Mouse (Mus musculus) small intestine, adult 2 months (tissue): ENCODE data around the gene Mief2. TPM values are rescaled to one million over a fixed set of nuclear protein-coding genes. Genes with fewer than 3 reads are reported as not detected.

ENCODE experiments used
- H3K27ac ChIP-seq: fragments of 200-500 bp; 2 replicates; pipeline ENCODE4 v1.5.1; 2012; ENCODE audit warnings: low read depth, low read length, control low read depth, inconsistent platforms; ENCODE audit not compliant: insufficient read depth
- H3K27me3 ChIP-seq: fragments of 200-500 bp; 2 replicates; pipeline ENCODE4 v1.6.1; 2012; ENCODE audit warnings: mild to moderate bottlenecking, moderate library complexity, low read length, inconsistent platforms; ENCODE audit not compliant: control insufficient read depth, insufficient read depth
- H3K36me3 ChIP-seq: fragments of 200-500 bp; 2 replicates; pipeline ENCODE4 v1.6.1; 2012; ENCODE audit warnings: mild to moderate bottlenecking, low read length, control low read depth, inconsistent platforms; ENCODE audit not compliant: control insufficient read depth, insufficient read depth
- H3K4me1 ChIP-seq: fragments of 200-500 bp; 2 replicates; pipeline ENCODE4 v1.6.1; 2012; ENCODE audit warnings: low read length, inconsistent platforms, mixed read lengths; ENCODE audit not compliant: control insufficient read depth, insufficient read depth, insufficient read length
- H3K4me3 ChIP-seq: fragments of 200-500 bp; 2 replicates; pipeline ENCODE4 v1.5.1; 2012; ENCODE audit warnings: low read depth, mild to moderate bottlenecking, control low read depth, inconsistent platforms, low read length, moderate library complexity
- CTCF ChIP-seq: fragments of 200-500 bp; IDR thresholded peaks from 2 replicates; pipeline ENCODE4 v1.5.1; 2012; ENCODE audit warnings: low read depth, mild to moderate bottlenecking, control low read depth, inconsistent platforms, low read length, moderate library complexity, mixed read lengths; ENCODE audit not compliant: insufficient replicate concordance, insufficient read length; ENCODE audit errors: extremely low read depth
- POLR2A ChIP-seq: fragments of 200-500 bp; IDR thresholded peaks from 2 replicates; pipeline ENCODE4 v1.6.1; 2012; ENCODE audit warnings: low read depth, mild to moderate bottlenecking, control low read depth, inconsistent platforms, low read length, moderate library complexity
- WGBS: fragments of 180-500 bp; shearing (Covaris S2); methylation state at CpG from one replicate; pipeline ENCODE4 v1.1.7; 2018; 5-methylcytosine and 5-hydroxymethylcytosine counted together
- polyA plus RNA-seq: library from polyadenylated mRNA; depleted of rRNA; stranded (reverse); fragments of >200 nt; gene quantifications from 2 replicates; pipeline ENCODE4 v1.2.3, GENCODE M21; 2012

The Mief2 gene
- polyA plus RNA-seq, 1 experiment, result 9.3 TPM

DNA sequence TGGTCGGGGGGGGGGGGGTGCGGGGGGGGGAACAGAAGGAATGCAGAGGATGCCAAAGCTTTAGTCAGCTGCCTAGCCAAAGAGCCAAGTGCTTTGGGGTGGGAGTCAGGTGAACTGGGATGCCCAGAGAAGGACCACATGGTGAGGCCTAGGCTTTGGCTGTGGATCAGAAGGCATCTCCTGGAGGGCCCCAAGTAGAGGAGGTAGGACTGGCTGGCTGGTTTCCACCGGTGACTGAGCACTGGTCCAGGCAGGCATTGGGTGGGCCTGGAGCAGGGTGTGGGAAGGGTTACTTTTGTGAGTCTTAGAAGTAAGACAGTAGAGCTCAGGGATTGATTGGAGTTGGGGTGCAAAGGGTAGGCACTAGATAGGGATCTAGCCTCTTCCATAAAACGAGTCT, 26.6 kb upstream of the Mief2 start:
- Histone ChIP-seq H3K36me3 (peaks cover 9% of the 10 kb centered on the region; the same call in 1 of the 2 replicates), H3K27ac (no peak overlapping the region), H3K4me3 (no peak overlapping the region), H3K4me1 (peaks cover 2% of the 10 kb centered on the region), H3K27me3 (no peaks in the 10 kb centered on the region)
- WGBS, result 63% methylated on average over 3 of the region's 4 CpGs
- TF ChIP-seq CTCF, result no peak

DNA sequence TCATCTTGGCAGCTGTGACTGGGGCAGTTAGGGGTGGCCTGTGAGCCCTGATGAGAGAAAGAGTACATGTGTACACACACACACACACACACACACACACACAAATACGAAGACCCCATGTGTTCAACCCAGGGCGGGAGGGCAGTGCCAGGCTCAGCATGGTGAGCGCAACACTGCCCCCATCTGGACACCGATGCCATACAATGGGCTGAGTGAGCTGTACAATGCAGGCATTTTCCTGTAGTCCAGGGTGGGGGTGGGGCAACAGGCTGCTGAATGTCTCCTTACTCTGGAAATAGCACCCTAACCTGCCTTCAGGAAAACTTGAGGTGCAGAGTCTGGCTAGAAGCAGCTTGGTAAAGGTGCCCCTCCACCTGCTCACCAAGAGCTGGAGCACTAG, 25.1 kb upstream of the Mief2 start:
- peaks cover 14% of the 10 kb centered on the region; the same call in 1 of the 2 replicates for H3K36me3 ChIP-seq
- no peak overlapping the region for H3K4me3 ChIP-seq
- TF ChIP-seq CTCF (peak; percentile 54; the same call in 1 of the 2 replicates), POLR2A (no peak)
- no peak overlapping the region for H3K27ac ChIP-seq
- H3K4me1 ChIP-seq, result peaks cover 14% of the 10 kb centered on the region
- 45% methylated on average over 4 of the region's 4 CpGs for WGBS
- H3K27me3 ChIP-seq, result no peaks in the 10 kb centered on the region

DNA sequence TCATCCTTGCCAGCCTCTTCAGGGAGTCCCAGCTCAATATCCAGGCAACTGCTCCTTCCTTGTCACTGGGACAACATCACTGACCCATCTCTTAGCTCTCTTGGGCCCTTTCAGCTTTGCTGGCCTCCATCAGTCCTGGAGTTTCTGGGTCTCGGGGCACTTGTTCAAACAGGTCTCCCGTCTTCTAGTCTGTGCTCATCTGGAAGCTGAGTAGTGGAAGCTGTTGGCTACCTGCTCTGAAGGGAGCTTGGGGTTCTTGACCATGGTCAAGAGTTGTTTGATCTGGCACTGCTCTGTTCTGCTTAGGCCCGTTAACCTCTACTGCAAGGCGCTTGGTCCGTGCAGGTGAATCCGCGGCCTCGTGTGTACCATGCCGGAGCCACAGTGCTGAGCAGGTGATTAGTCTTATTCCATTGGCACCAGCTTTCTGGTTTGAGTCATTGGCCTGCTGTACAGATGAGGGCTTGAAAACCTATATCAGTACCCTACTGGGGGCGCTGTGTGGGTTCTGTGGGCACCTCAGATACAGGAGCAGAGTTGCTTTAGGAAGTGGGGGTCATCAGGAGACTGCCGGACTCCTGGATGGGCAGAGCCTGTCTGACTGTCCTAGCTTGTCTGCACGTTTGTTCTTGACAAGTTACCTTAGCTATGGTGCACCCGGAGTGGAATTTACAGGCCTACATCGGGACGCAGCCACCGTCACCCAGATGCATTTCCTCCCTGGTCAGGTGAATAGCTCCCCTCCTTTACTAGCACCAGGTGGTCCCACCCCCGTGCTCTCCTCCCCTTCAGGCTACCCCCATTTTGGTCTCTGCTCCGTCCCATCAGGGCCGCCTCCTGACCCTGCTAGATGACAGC, 23.9 kb upstream of the Mief2 start:
- peaks cover 20% of the 10 kb centered on the region; the same call in 1 of the 2 replicates for H3K36me3 ChIP-seq
- no peak overlapping the region for H3K4me3 ChIP-seq
- H3K4me1 ChIP-seq, result peaks cover 12% of the 10 kb centered on the region
- no peak overlapping the region for H3K27ac ChIP-seq
- 95% methylated on average over 19 of the region's 19 CpGs for WGBS
- no peaks in the 10 kb centered on the region for H3K27me3 ChIP-seq
- no peak for TF ChIP-seq CTCF
- TF ChIP-seq POLR2A, result no peak

DNA sequence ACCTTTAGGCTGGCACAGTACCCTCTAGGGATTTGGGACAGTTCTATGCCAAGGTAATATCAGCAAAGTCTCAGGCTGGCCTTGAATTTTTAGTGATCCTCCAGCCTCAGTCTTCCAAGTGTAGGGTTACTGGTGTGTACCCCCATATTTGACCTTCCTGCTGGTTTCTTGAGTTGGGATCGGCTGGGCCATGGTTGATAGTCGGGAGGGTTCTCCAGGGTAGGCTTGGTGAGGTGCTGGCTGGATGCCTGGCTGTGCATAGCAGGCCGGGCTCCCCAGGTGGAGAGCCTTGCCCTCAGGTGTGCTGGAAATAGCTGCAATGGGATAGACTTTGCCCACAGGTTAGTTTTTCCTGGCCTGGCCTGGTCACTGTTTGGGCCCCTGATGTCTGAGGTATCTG, 22.9 kb upstream of the Mief2 start:
- Histone ChIP-seq H3K27ac (no peak overlapping the region), H3K27me3 (no peaks in the 10 kb centered on the region), H3K36me3 (peaks cover 29% of the 10 kb centered on the region; the same call in 1 of the 2 replicates), H3K4me3 (no peak overlapping the region), H3K4me1 (peaks cover 12% of the 10 kb centered on the region)
- TF ChIP-seq POLR2A (no peak), CTCF (no peak)
- WGBS, result 81% methylated on average over 3 of the region's 3 CpGs

DNA sequence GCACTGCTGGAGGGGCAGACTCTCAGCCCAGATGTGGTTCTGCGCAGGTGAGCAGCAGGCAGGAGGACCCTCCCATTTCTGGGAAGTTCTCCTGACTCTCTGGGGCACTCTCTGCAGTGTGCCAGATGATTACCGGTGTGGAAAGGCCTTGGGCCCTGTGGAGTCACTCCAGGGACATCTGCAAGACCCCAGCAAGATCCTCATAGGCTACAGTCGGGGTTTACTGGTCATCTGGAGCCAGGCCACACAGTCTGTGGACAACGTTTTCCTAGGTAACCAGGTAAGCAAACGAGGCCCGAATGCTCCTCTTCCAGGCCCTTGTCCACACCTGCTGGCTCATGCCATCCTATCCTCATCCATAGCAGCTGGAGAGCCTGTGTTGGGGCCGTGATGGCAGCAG, 22.1 kb upstream of the Mief2 start:
- H3K36me3 ChIP-seq, result peaks cover 32% of the 10 kb centered on the region
- H3K27me3 ChIP-seq, result no peaks in the 10 kb centered on the region
- 90% methylated on average over 7 of the region's 7 CpGs for WGBS
- H3K27ac ChIP-seq, result no peak overlapping the region
- TF ChIP-seq POLR2A (no peak), CTCF (no peak)
- H3K4me3 ChIP-seq, result no peak overlapping the region
- peaks cover 12% of the 10 kb centered on the region for H3K4me1 ChIP-seq

DNA sequence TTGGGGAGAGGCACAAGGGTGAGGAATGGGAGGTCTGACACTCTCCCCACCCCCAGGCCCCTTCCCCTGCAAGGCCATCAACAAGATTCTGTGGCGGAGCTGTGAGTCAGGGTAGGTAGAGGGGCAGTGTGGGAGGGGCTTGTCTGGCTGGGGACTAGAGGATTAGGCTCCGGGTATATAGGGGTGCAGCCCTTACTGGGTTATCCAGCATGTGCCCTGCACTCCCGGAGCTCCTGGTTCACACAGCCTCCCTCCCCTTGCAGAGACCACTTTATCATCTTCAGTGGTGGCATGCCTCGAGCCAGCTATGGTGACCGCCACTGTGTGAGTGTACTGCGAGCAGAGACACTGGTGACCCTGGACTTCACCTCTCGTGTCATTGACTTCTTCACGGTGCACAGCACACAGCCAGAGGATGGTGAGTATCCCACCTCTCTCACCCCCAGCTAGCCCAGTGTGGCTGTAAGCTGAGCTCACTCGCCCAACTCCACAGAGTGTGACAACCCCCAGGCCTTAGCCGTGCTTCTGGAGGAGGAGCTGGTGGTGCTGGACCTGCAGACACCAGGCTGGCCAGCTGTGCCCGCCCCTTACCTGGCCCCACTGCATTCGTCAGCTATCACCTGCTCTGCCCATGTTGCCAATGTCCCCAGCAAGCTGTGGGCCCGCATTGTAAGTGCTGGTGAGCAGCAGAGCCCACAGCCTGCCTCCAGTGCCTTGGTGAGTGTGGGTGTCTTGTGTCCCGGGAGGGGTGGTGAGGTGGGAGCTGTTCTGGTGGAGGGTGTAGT, 21.3 kb upstream of the Mief2 start:
- Histone ChIP-seq H3K4me1 (peaks cover 12% of the 10 kb centered on the region), H3K27ac (peak overlapping the region; percentile 22; the same call in 1 of the 2 replicates), H3K4me3 (no peak overlapping the region), H3K27me3 (no peaks in the 10 kb centered on the region), H3K36me3 (peaks cover 39% of the 10 kb centered on the region)
- 82% methylated on average over 14 of the region's 14 CpGs for WGBS
- no peak for TF ChIP-seq POLR2A
- no peak for TF ChIP-seq CTCF

DNA sequence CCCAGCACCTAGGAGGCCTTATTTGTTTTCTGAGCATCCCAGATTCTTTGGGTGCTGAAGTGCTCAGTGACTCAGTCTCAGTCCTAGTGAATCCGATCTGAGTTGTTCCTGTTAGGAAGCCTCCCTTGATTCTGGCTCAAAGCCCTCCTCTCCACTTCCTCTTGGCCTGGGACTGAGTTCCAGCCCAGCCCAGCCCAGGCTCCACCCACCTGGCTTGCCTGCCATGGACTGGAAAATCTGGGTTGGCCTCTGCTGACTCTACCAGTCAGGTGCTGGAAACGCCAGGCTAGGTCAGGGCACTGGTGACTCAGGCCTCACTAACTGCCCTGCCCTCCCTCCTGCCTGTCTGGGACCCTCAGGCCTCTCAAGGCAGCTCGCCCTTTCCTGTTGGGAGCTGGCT, 20.5 kb upstream of the Mief2 start:
- no peak overlapping the region for H3K4me3 ChIP-seq
- H3K27ac ChIP-seq, result peak overlapping the region; percentile 22; the same call in 1 of the 2 replicates
- TF ChIP-seq POLR2A (no peak), CTCF (no peak)
- WGBS, result 18% methylated on average over 3 of the region's 3 CpGs
- peaks cover 12% of the 10 kb centered on the region for H3K4me1 ChIP-seq
- peaks cover 43% of the 10 kb centered on the region for H3K36me3 ChIP-seq
- no peaks in the 10 kb centered on the region for H3K27me3 ChIP-seq
